Mouse (Mus musculus) central nervous system, embryonic 18 days (tissue): ENCODE results near the gene Cmtm1. TPM values are rescaled to one million over a fixed set of nuclear protein-coding genes. Genes with fewer than 3 reads are reported as not detected.

Experiments
- polyA plus RNA-seq: library from polyadenylated mRNA; depleted of rRNA; stranded (reverse); fragments of >200 nt; gene quantifications from 2 replicates; pipeline ENCODE4 v1.2.3, GENCODE M21; 2012; rRNA removed

The Cmtm1 gene
- 0.10 TPM in 1 of 2 replicates, not detected in the other for polyA plus RNA-seq

DNA sequence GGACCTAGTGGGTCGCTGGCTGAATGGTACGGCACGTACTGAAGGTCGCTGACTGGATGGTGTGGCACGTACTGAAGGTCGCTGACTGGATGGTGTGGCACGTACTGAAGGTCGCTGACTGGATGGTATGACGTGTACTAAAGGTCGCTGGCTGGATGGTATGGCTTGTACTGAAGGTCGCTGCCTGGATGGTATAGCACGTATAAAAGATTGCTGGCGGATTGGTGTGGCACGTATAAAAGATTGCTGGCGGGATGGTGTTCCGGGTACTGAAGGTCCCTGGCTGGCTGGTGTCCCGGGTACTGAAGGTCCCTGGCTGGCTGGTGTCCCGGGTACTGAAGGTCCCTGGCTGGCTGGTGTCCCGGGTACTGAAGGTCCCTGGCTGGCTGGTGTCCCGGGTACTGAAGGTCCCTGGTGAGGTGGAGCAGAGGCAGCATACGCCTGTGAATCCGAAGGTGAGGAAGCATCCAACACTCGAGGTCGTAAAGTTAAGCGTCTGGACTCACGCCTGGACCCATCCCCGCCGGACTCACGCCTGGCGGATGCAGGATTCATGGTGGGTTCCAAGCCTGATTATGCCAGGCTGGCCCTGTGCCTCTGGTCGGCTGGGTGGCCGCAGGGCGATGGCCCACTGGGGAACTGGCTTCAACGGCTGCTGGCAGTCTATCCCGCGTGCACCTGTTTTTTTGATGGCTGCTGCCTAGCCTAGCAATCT lies at the start of gene Cmtm1, which contains the start of gene Gm45711:
Cmtm1 (minus strand) TSS at position 705 of the 715 bp plus-strand sequence.
Gm45711 (minus strand) TSS at position 641 of the 715 bp plus-strand sequence.

DNA sequence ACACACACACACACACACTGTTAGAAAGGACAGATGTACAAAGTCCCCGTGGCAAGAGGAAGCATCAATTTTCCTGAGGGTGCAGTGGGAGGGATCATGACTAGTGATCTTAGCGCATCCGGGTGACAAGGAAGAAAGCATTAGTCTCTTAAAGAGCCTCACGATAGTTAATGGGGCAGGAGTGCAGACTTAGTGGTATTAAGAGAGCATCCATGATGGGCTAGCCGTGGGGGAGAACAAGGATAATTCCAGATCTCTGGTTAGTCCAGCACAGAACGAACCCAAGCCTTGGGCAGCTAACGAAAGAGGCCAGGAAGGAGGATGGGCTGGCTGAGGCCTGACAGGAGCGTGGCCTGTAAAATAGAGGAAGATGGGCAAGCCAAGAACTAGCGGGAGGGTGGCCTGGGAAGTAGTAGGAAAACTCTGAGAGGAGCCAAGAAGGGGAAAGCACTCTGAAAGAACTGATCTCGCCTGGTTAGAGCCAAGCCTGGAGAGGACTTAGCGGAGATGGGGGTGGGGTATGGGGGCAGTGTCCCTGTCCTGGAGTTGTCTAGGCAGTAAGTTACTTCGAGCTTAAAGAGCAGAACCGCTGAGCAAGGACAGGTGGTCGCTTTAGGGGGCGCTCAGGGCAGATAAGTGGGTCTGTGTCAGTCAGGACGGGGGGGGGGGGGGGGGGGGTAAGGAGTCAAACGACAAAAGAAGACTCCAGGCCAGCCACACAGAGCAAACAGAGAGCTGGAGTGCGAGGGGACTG lies 29.5 kb upstream of the Cmtm1 start, which contains the start of gene Cmtm3:
Cmtm3 (plus strand) TSS at position 182 of the 754 bp plus-strand sequence.

GRCm38 (mm10) chr8:104321930-104322329 lies 12.0 kb upstream of the Cmtm1 start, which contains the start of gene Cmtm2b:
Gene Cmtm2b (plus strand): TSS chr8:104322230.

GRCm38 (mm10) chr8:104321267-104321666 lies 11.3 kb upstream of the Cmtm1 start, which contains the start of gene Gm11020:
Gene Gm11020 (plus strand): TSS chr8:104321567.

GRCm38 (mm10) chr8:104293081-104293480 lies 16.9 kb downstream of the Cmtm1 start, which contains the start of gene Cmtm2a:
Gene Cmtm2a (minus strand): TSS chr8:104293181.

GRCm38 (mm10) chr8:104250439-104251367 lies 59.2 kb downstream of the Cmtm1 start, which contains the start of gene Cklf:
Gene Cklf (plus strand): TSS chr8:104250861.

DNA sequence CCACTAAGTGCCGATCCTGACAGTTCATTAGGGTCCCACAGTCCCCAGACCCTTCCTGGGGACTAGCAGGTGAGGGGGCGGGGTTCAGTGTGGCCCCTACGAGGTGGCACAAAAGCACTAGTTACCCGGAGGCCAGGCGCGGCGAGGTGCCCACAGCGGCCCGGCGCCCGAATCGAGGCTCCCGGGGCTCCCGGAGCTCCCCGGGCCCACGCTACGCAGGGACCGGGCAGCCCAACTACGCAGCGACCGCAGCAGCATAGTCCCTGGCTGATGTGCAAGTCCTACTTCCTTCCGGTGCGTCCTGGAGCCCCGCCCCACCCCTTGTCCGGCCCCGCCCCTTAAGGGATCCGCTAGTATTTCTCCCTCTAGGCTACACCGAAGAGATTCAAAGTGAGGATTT lies 61.7 kb downstream of the Cmtm1 start, which contains the start of gene Tk2:
Tk2 (minus strand) TSS at position 283 of the 400 bp plus-strand sequence.

Other genes starting within 250 kb of the Cmtm1 start
- gene Cdh5, start 208.5 kb downstream of the Cmtm1 start, polyA plus RNA-seq, result 13.8 and 15.6 TPM in 2 replicates
- 25.1 and 27.4 TPM in 2 replicates for gene Bean1, start 139.7 kb downstream of the Cmtm1 start, polyA plus RNA-seq
- gene Tk2, start 61.6 kb downstream of the Cmtm1 start, polyA plus RNA-seq, result 43.6 and 44.3 TPM in 2 replicates
- 44.5 and 47.3 TPM in 2 replicates for gene Cklf, start 59.3 kb downstream of the Cmtm1 start, polyA plus RNA-seq
- gene Cmtm2a, start 17.0 kb downstream of the Cmtm1 start, polyA plus RNA-seq, result not detected in 2 replicates
- gene Gm45711, start 64 bp downstream of the Cmtm1 start, polyA plus RNA-seq, result not detected in 2 replicates
- gene Gm11020, start 11.4 kb upstream of the Cmtm1 start, polyA plus RNA-seq, result not detected in 2 replicates
- not detected in 2 replicates for gene Cmtm2b, start 12.1 kb upstream of the Cmtm1 start, polyA plus RNA-seq
- 48.1 and 55.4 TPM in 2 replicates for gene Cmtm3, start 29.3 kb upstream of the Cmtm1 start, polyA plus RNA-seq
- 24.1 and 24.6 TPM in 2 replicates for gene Cmtm4, start 85.7 kb upstream of the Cmtm1 start, polyA plus RNA-seq
- 108 and 110 TPM in 2 replicates for gene Dync1li2, start 132.9 kb upstream of the Cmtm1 start, polyA plus RNA-seq
- 0.52 and 0.80 TPM in 2 replicates for gene Terb1, start 199.8 kb upstream of the Cmtm1 start, polyA plus RNA-seq
- 91.5 and 98.5 TPM in 2 replicates for gene Nae1, start 224.5 kb upstream of the Cmtm1 start, polyA plus RNA-seq
- gene Car7, start 224.5 kb upstream of the Cmtm1 start, polyA plus RNA-seq, result 2.6 and 2.8 TPM in 2 replicates